Mouse (Mus musculus): Measurements from ENCODE around the gene 9530003J23Rik.
"Not testable (repeated sequence)": the region's sequence is repeated elsewhere in the genome, so short reads cannot be mapped to it uniquely, and the experiment has no call there.

DNA sequence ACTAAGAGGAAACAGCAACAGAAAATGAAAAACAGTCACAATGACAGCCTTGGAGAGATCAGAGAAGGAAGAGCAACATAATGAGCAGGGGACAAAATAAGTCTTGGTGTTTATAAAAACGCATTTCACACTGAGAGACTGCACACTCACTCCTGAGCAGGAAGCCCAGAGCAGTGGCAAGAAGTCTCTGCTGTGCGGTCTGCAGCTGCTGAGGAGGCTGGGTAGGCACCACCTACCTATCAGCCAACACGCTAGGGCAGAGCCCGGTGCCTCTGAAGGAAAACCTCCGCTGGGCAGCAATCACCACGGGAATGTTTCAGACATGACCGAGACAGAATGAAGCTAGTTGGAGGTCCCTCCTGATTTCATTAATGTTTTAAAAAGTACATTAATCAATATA is 47.1 kb upstream of the 9530003J23Rik start:
- not testable (repeated sequence) for TF ChIP-seq EP300 (IDR thresholded peaks at IDR 0.05; ENCODE audit: insufficient read depth, low read depth, low read length); POLR2A (IDR thresholded peaks at IDR 0.05; ENCODE audit: insufficient read depth, low read length); CTCF (IDR thresholded peaks at IDR 0.05; ENCODE audit: low read depth, low read length)
